Mouse (Mus musculus) intestine, postnatal 0 days (tissue): ENCODE measurements at regions not wholly inside any gene's neighbourhood (a gene's known extent, or its start where the extent isn't known, plus 50 kb on each side); places are given as distances from the start of the nearest gene placed in this dataset.

ENCODE experiments used
- ATAC-seq: fragments of 200-750 bp; cut with Nextera tagmentation; 2 replicates; pipeline ENCODE4 v1.8.0; 2017; ENCODE audit warnings: mild to moderate bottlenecking, moderate TSS enrichment, moderate library complexity
- H3K27ac ChIP-seq: fragments of 300-500 bp; sonication (generic); 2 replicates; pipeline ENCODE4 v1.5.1; 2014; ENCODE audit warnings: mild to moderate bottlenecking, low read depth, low read length, moderate library complexity
- H3K27me3 ChIP-seq: fragments of 300-500 bp; sonication (generic); replicated peaks from 2 replicates; pipeline ENCODE4 v1.6.1; 2014; ENCODE audit warnings: low read length, mixed read lengths; ENCODE audit not compliant: control insufficient read depth, insufficient read depth
- H3K36me3 ChIP-seq: fragments of 300-500 bp; sonication (generic); 2 replicates; pipeline ENCODE4 v1.6.1; 2014; ENCODE audit warnings: mild to moderate bottlenecking, moderate library complexity; ENCODE audit not compliant: control insufficient read depth, insufficient read depth
- H3K4me1 ChIP-seq: fragments of 300-500 bp; sonication (generic); replicated peaks from 2 replicates; pipeline ENCODE4 v1.6.1; 2014; ENCODE audit warnings: antibody characterized with exemption, low read length, mixed read lengths; ENCODE audit not compliant: control insufficient read depth, insufficient read depth
- H3K4me2 ChIP-seq: fragments of 300-500 bp; sonication (generic); replicated peaks from 2 replicates; pipeline ENCODE4 v1.6.1; 2014; ENCODE audit warnings: low read depth, mild to moderate bottlenecking, moderate library complexity
- H3K4me3 ChIP-seq: fragments of 300-500 bp; sonication (generic); 2 replicates; pipeline ENCODE4 v1.5.1; 2014; ENCODE audit warnings: low read depth, low read length
- H3K9ac ChIP-seq: fragments of 300-500 bp; sonication (generic); 2 replicates; pipeline ENCODE4 v1.6.1; 2014; ENCODE audit warnings: mild to moderate bottlenecking, low read depth, low read length
- H3K9me3 ChIP-seq: fragments of 300-500 bp; sonication (generic); 2 replicates; pipeline ENCODE4 v1.6.1; 2016; ENCODE audit warnings: mixed run types; ENCODE audit not compliant: control insufficient read depth
- CTCF ChIP-seq: sonication (generic); IDR thresholded peaks from 2 replicates; pipeline ENCODE4 v1.5.1; 2016; ENCODE audit warnings: low read depth, mild to moderate bottlenecking, control low read depth, antibody characterized with exemption, moderate library complexity
- whole genome bisulfite sequencing: fragments of 180-500 bp; shearing (Covaris S2); extraction: QIAGEN DNeasy Blood & Tissue Kit; methylation state at CpG from one replicate; pipeline ENCODE4 v1.1.7; 2014; 5-methylcytosine and 5-hydroxymethylcytosine counted together

- 36% methylated on average over 25 of the region's 25 CpGs for WGBS
Observed at GRCm38 (mm10) chr10:126679224-126680120, 221.7 kb downstream of the Atp23 start.

DNA sequence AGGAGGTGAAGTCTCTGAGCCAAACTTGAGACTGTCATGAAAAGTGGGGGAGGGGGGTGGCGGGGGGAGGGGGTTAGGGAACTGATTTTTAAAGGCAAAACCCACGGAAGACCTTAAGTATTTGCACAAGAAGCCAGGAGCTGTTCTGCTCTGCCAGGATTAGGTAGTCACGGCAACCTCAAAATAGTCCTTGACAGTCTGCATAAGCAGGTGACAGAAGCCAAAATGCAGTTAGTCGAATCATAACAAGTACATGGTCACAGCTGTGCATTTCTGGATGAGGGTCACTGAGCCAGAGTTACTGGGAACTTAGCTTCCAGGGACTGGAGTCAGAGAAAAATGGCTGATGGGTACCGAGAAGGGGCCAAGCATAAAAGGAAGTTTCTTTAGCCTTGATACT lies 227.7 kb downstream of the Atp23 start:
- Histone ChIP-seq H3K4me3 (no peak overlapping the region), H3K27ac (no peak overlapping the region), H3K9me3 (peaks cover 2% of the 10 kb centered on the region; the same call in 1 of the 2 replicates), H3K27me3 (no peaks in the 10 kb centered on the region), H3K9ac (no peak overlapping the region), H3K36me3 (no peaks in the 10 kb centered on the region), H3K4me2 (no peak overlapping the region), H3K4me1 (no peaks in the 10 kb centered on the region)
- no peak for ATAC-seq
- TF ChIP-seq CTCF: no peak
- 48% methylated on average over 5 of the region's 5 CpGs for WGBS

More at GRCm38 (mm10) chr10:126679224-126680120, 221.7 kb downstream of the Atp23 start:
- no peak for ATAC-seq
- H3K9ac ChIP-seq: no peak overlapping the region
- peaks cover 2% of the 10 kb centered on the region; the same call in 1 of the 2 replicates for H3K9me3 ChIP-seq
- H3K4me1 ChIP-seq: no peaks in the 10 kb centered on the region
- TF ChIP-seq CTCF: peak; percentile 46
- no peak overlapping the region for H3K4me3 ChIP-seq
- no peaks in the 10 kb centered on the region for H3K27me3 ChIP-seq
- no peak overlapping the region for H3K27ac ChIP-seq
- H3K4me2 ChIP-seq: no peak overlapping the region
- H3K36me3 ChIP-seq: no peaks in the 10 kb centered on the region

GRCm38 (mm10) chr10:126664408-126665083 lies 236.6 kb downstream of the Atp23 start:
- TF ChIP-seq CTCF: no peak
- no peak overlapping the region for H3K9ac ChIP-seq
- no peak overlapping the region for H3K27ac ChIP-seq
- no peaks in the 10 kb centered on the region for H3K9me3 ChIP-seq
- no peak overlapping the region for H3K4me2 ChIP-seq
- H3K4me1 ChIP-seq: no peaks in the 10 kb centered on the region
- WGBS: 92% methylated on average over 13 of the region's 13 CpGs
- no peaks in the 10 kb centered on the region for H3K27me3 ChIP-seq
- no peaks in the 10 kb centered on the region for H3K36me3 ChIP-seq
- no peak for ATAC-seq
- no peak overlapping the region for H3K4me3 ChIP-seq

- no peak overlapping the region for H3K27ac ChIP-seq
- no peak overlapping the region for H3K4me3 ChIP-seq
- peak; percentile 46 for TF ChIP-seq CTCF
- 84% methylated on average over 15 of the region's 15 CpGs for WGBS
- H3K9me3 ChIP-seq: no peaks in the 10 kb centered on the region
- H3K9ac ChIP-seq: no peak overlapping the region
- no peaks in the 10 kb centered on the region for H3K36me3 ChIP-seq
- H3K4me2 ChIP-seq: no peak overlapping the region
- no peak for ATAC-seq
- no peaks in the 10 kb centered on the region for H3K4me1 ChIP-seq
- H3K27me3 ChIP-seq: no peaks in the 10 kb centered on the region
Observed at GRCm38 (mm10) chr10:126663461-126664013, 237.6 kb downstream of the Atp23 start.

GRCm38 (mm10) chr10:126662765-126663164 lies 238.4 kb downstream of the Atp23 start:
- Histone ChIP-seq H3K9ac (no peak overlapping the region), H3K4me1 (no peaks in the 10 kb centered on the region), H3K9me3 (no peaks in the 10 kb centered on the region), H3K27ac (no peak overlapping the region), H3K4me3 (no peak overlapping the region), H3K36me3 (no peaks in the 10 kb centered on the region), H3K4me2 (no peak overlapping the region), H3K27me3 (no peaks in the 10 kb centered on the region)
- ATAC-seq: no peak
- 91% methylated on average over 6 of the region's 6 CpGs for WGBS
- no peak for TF ChIP-seq CTCF

- no peaks in the 10 kb centered on the region for H3K4me1 ChIP-seq
- H3K27me3 ChIP-seq: no peaks in the 10 kb centered on the region
- H3K4me3 ChIP-seq: no peak overlapping the region
- no peak for TF ChIP-seq CTCF
- H3K27ac ChIP-seq: no peak overlapping the region
- no peak for ATAC-seq
- no peak overlapping the region for H3K9ac ChIP-seq
- WGBS: 65% methylated on average over 5 of the region's 5 CpGs
- no peak overlapping the region for H3K4me2 ChIP-seq
- no peaks in the 10 kb centered on the region for H3K36me3 ChIP-seq
- no peaks in the 10 kb centered on the region for H3K9me3 ChIP-seq
Observed at GRCm38 (mm10) chr10:126661095-126661615, 240.0 kb downstream of the Atp23 start.
